Mouse (Mus musculus) embryonic facial prominence, embryonic 13.5 days (tissue): ENCODE measurements around the gene Rpap3. TPM values are rescaled to one million over a fixed set of nuclear protein-coding genes. Genes with fewer than 3 reads are reported as not detected.

ENCODE experiments used
- ATAC-seq: fragments of 200-750 bp; cut with Nextera tagmentation; 2 replicates; pipeline ENCODE4 v1.8.0; 2017; ENCODE audit warnings: low read depth; ENCODE audit not compliant: insufficient number of reproducible peaks, insufficient read depth, low FRiP score, low TSS enrichment
- H3K27ac ChIP-seq: fragments of 300-500 bp; sonication (generic); 2 replicates; pipeline ENCODE4 v1.5.1; 2015; ENCODE audit warnings: moderate library complexity, mild to moderate bottlenecking, inconsistent platforms
- H3K27me3 ChIP-seq: fragments of 300-500 bp; sonication (generic); 2 replicates; pipeline ENCODE4 v1.6.1; 2015; ENCODE audit warnings: mild to moderate bottlenecking, inconsistent platforms
- H3K36me3 ChIP-seq: fragments of 300-500 bp; sonication (generic); 2 replicates; pipeline ENCODE4 v1.6.1; 2015; ENCODE audit warnings: mild to moderate bottlenecking, inconsistent platforms
- H3K4me1 ChIP-seq: fragments of 300-500 bp; sonication (generic); 2 replicates; pipeline ENCODE4 v1.6.1; 2015; ENCODE audit warnings: inconsistent platforms
- H3K4me2 ChIP-seq: fragments of 300-500 bp; sonication (generic); 2 replicates; pipeline ENCODE4 v1.6.1; 2015; ENCODE audit warnings: moderate library complexity, mild to moderate bottlenecking, inconsistent platforms
- H3K4me3 ChIP-seq: fragments of 300-500 bp; sonication (generic); 2 replicates; pipeline ENCODE4 v1.5.1; 2015; ENCODE audit warnings: mild to moderate bottlenecking, inconsistent platforms
- H3K9ac ChIP-seq: fragments of 300-500 bp; sonication (generic); 2 replicates; pipeline ENCODE4 v1.6.1; 2015; ENCODE audit warnings: mild to moderate bottlenecking, inconsistent platforms
- H3K9me3 ChIP-seq: fragments of 300-500 bp; sonication (generic); 2 replicates; pipeline ENCODE4 v1.6.1; 2016; ENCODE audit warnings: inconsistent platforms
- WGBS: fragments of 180-500 bp; shearing (Covaris S2); methylation state at CpG from one replicate; pipeline ENCODE4 v1.1.7; 2015; ENCODE audit warnings: mixed read lengths; 5-methylcytosine and 5-hydroxymethylcytosine counted together
- polyA plus RNA-seq: library from polyadenylated mRNA; unstranded; fragments of >200 nt; fragmentation: Nextera tagmentation; extraction: Ambion mirVana; gene quantifications from 2 replicates; pipeline ENCODE4 v1.2.1, GENCODE M21; 2015

The Rpap3 gene
- polyA plus RNA-seq = 28.6 and 28.7 TPM in 2 replicates

DNA sequence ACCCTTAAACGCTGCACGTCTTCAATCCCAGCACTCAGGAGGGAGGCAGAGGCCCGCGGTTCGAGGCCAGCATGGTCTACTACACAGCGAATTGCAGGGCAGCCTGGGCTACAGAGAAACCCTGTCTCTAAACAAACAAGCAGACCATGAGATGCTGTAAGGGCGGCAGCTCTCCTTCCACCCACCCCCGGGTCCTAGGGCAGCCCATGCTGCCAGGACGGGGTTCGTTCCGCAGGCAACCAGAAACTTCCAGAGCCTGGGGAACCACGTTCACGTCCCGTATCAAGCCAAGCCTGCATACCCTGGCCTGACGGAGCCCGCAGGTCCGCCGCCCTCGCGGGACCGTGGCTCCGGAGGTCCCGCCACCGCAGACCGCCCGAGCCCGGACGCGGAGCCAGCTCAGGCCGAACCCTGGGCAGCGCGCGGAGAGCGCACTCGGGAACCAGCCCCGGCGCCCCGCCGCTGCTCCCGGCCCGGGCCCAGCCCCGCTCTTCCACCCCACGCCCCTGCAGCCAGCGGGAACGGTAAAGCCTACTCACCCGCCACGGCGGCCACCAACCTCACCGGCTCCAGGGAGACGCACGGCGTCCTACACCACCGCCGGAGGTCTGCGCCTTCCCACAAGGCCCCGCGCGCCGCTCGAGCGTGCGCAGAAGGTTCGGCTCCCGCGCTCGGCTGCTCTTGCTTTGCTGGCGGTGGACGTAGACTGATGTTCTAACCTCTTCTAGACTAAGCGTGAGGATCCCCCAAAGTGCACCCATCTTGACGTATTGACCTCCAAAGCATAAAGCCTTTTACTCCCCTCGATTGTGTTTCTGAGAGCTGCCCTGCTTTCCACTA is at the start of gene Rpap3:
Gene Rpap3, minus strand, starts transcription at position 615 of the 840 bp plus-strand sequence.
- ATAC-seq = peak; percentile 86; the same call in 1 of the 2 replicates
- Histone ChIP-seq H3K4me2 (peak within 1 kb of the TSS; percentile 83), H3K4me3 (peak within 1 kb of the TSS; percentile 97), H3K27me3 (no peaks in the 10 kb centered on the region), H3K9ac (peak within 1 kb of the TSS; percentile 96), H3K9me3 (no peaks in the 10 kb centered on the region), H3K36me3 (peaks cover 25% of the 10 kb centered on the region), H3K27ac (peak within 1 kb of the TSS; percentile 73), H3K4me1 (peaks cover 19% of the 10 kb centered on the region)
- under 1% methylated on average over 71 of the region's 71 CpGs for WGBS

DNA sequence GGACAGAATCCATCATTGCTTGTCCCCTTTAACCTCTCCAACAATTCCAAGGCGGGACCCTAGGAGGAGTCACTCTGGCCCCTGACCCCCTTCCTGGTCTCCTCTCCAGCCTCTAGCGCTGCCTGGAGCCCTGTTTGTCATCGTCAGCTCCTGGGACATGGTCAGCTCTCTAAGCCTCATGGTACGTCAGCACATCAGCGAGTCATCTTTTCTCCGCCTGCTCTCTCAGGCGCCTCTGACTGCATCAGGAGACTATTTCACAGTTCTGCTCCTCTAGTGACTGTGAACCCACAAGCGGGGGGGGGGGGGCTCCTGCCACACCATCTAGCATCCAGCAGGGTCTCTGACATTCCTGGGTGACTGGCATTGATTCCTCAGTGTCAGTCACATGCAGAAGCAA is 49.7 kb upstream of the Rpap3 start:
- no peak for ATAC-seq
- no peak overlapping the region for H3K4me2 ChIP-seq
- 41% methylated on average over 8 of the region's 8 CpGs for WGBS
- no peak overlapping the region; the same call in 1 of the 2 replicates for H3K9ac ChIP-seq
- peaks cover 31% of the 10 kb centered on the region for H3K4me1 ChIP-seq
- no peaks in the 10 kb centered on the region; the same call in 1 of the 2 replicates for H3K27me3 ChIP-seq
- H3K9me3 ChIP-seq = no peaks in the 10 kb centered on the region
- no peaks in the 10 kb centered on the region for H3K36me3 ChIP-seq
- H3K27ac ChIP-seq = no peak overlapping the region
- no peak overlapping the region for H3K4me3 ChIP-seq

DNA sequence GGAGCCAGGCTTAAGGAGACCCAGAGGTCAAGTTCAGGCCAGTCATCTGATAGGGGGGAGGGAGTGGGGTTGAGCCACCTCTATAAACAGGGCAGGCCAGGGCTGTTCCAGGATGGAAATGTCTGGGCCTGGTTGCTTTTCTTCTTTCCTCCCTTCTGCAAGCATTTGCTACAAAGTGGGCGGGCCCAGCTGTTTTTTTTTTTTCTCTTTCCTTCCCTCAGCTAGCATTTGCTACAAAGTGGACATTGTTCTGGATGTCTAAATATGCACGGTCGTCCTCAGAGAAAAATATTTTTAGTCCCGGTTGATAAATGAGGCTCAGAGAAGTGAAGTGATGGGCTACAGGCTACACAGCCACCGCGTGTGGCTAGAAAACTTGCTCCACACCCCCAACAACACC is 48.9 kb upstream of the Rpap3 start:
- Histone ChIP-seq H3K27me3 (no peaks in the 10 kb centered on the region; the same call in 1 of the 2 replicates), H3K27ac (peak overlapping the region; percentile 44; the same call in 1 of the 2 replicates), H3K4me2 (no peak overlapping the region), H3K4me3 (no peak overlapping the region), H3K9me3 (no peaks in the 10 kb centered on the region), H3K9ac (no peak overlapping the region), H3K4me1 (peaks cover 40% of the 10 kb centered on the region), H3K36me3 (no peaks in the 10 kb centered on the region)
- ATAC-seq = no peak
- 47% methylated on average over 6 of the region's 6 CpGs for WGBS

DNA sequence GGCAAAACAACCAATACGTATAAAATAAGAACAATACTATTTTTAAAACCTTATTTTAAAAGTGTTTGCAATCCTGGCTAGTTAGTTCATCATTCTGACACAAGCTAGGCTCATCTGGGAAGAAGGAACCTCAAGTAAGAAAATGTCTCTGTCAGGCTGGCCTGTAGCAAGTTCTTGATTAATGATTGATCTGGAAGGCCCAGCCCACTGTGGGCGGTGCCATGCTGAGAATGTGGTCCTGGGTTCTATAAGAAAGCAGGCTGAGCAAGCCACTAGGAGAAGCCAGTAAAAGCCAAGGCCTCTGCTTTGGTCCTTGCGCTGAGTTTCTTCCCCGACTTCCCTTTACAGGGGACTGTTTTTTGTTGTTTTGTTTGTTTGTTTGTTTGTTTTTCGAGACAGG is 46.9 kb upstream of the Rpap3 start:
- Histone ChIP-seq H3K9ac (no peak overlapping the region), H3K36me3 (no peaks in the 10 kb centered on the region), H3K4me3 (no peak overlapping the region), H3K4me1 (peaks cover 41% of the 10 kb centered on the region), H3K27me3 (no peaks in the 10 kb centered on the region; the same call in 1 of the 2 replicates), H3K4me2 (no peak overlapping the region), H3K9me3 (no peaks in the 10 kb centered on the region), H3K27ac (no peak overlapping the region)
- ATAC-seq = no peak
- 95% methylated on average over 5 of the region's 5 CpGs for WGBS

DNA sequence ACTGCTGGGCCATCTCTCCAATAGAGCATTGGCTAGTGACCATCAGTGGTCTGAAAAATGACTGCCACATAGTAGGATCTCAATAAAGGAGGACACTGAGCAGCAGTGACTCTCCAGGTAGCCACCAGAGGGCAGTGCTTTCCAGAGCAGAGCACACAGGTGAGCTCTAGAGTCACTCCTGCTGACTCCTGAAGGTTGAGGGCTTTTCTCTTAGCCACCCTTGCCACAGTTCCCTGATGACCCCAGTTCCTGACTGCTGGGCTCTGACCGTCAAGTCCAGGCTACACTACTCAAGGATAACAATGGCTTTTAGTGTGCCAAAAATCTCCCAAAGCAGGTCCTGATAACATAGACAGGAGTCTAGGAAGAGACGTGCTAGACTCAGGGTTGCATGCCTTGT is 46.1 kb upstream of the Rpap3 start:
- 74% methylated on average over 2 of the region's 2 CpGs for WGBS
- no peak for ATAC-seq
- H3K4me1 ChIP-seq = peaks cover 41% of the 10 kb centered on the region
- no peak overlapping the region for H3K9ac ChIP-seq
- no peaks in the 10 kb centered on the region; the same call in 1 of the 2 replicates for H3K27me3 ChIP-seq
- H3K9me3 ChIP-seq = no peaks in the 10 kb centered on the region
- H3K4me3 ChIP-seq = no peak overlapping the region
- no peak overlapping the region for H3K27ac ChIP-seq
- H3K36me3 ChIP-seq = 0 out of 2 replicates have a peak, but pooled peaks cover 5% of the 10 kb centered on the region
- no peak overlapping the region for H3K4me2 ChIP-seq

DNA sequence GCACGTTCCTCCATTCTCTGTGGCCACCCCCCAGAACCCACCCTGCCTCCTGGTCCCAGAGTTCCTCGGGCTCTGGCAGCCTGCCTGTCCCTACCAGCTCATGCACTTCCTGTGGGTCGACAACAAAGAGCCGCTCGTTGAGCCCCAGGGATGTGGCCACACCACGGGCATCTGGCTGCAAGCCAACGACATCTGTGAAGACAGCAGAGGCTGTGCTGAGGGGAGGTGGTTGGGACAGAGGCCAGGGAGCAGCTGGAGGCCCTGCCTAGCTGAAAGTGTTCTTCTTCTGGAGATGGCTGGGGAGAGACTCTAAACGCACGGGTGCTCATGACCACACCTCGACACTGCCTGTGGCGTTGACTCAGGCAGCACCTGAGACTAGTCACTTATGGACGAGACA is 45.1 kb upstream of the Rpap3 start:
- Histone ChIP-seq H3K36me3 (0 out of 2 replicates have a peak, but pooled peaks cover 5% of the 10 kb centered on the region), H3K9ac (0 out of 2 replicates have a peak overlapping the region, but pooled peaks have one; percentile 21), H3K4me1 (peaks cover 37% of the 10 kb centered on the region), H3K27ac (peak overlapping the region; percentile 73), H3K9me3 (no peaks in the 10 kb centered on the region), H3K27me3 (no peaks in the 10 kb centered on the region), H3K4me2 (peak overlapping the region; percentile 9; the same call in 1 of the 2 replicates), H3K4me3 (no peak overlapping the region)
- ATAC-seq = peak; percentile 69
- 17% methylated on average over 12 of the region's 12 CpGs for WGBS

DNA sequence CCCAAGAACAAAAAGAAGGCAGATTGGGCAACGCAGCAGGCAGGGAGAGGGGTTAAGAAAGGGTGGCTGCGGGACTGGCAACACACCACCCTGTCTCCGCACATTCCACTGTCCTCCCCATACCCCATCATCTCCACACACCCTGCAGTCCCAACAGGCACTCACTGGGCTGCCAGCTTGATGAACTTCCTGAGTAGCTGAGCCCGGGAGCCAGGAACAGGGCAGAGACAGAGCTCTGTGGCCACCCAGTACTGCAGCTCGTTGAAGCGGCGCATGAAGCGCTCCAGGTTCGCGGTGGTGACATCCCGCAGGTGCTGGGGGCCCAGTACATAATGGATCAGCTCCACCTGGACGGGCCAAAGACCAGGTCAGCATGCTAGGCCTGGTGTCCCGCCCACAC is 44.2 kb upstream of the Rpap3 start:
- 86% methylated on average over 13 of the region's 13 CpGs for WGBS
- ATAC-seq = no peak
- Histone ChIP-seq H3K27ac (peak overlapping the region; percentile 73), H3K36me3 (0 out of 2 replicates have a peak, but pooled peaks cover 5% of the 10 kb centered on the region), H3K4me3 (no peak overlapping the region), H3K27me3 (no peaks in the 10 kb centered on the region), H3K4me1 (peaks cover 36% of the 10 kb centered on the region), H3K9me3 (no peaks in the 10 kb centered on the region), H3K9ac (no peak overlapping the region), H3K4me2 (no peak overlapping the region)

DNA sequence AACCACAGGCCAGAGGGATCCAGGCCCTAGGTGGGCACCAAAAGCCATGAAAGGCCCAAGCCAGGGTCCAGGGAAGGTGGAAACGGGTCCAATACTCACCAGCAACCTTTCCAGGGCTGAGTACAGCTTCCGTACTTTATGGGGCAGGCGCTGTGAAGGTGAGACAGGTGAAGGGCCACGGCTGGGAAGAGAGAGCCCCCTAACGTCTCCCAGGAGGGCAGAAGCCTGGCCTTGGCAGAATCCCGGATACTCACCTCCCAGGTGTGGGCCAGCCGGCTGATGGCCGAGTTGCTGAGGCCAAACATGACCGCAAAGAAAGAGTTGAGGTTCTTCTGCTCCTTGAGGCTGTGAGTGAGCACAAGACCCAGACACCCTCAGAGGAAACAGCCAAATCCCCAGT is 43.8 kb upstream of the Rpap3 start:
- Histone ChIP-seq H3K4me3 (no peak overlapping the region), H3K27ac (no peak overlapping the region), H3K4me1 (peaks cover 34% of the 10 kb centered on the region), H3K9ac (no peak overlapping the region), H3K4me2 (no peak overlapping the region), H3K36me3 (0 out of 2 replicates have a peak, but pooled peaks cover 5% of the 10 kb centered on the region), H3K9me3 (no peaks in the 10 kb centered on the region), H3K27me3 (no peaks in the 10 kb centered on the region)
- 89% methylated on average over 9 of the region's 9 CpGs for WGBS
- no peak for ATAC-seq

DNA sequence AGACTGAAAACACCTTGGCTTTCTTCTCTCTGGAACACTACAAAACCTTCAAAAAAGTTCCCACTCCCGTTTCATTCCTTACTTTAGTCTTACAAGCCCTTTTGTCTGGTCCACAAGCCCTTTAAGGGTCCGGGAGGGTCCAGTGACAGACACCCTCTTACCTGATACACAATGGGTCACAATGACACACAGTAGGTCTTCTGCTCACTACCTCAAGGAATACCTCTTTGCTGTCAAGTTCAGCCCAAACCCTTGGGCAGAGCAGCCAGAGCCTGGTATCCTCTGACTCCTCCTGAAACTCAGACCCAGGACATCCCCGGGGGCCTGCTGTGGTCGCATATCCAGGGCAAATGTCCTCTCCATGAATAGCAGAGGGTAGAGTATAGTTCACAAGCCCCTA is 43.3 kb upstream of the Rpap3 start:
- Histone ChIP-seq H3K27ac (no peak overlapping the region), H3K27me3 (no peaks in the 10 kb centered on the region), H3K4me2 (no peak overlapping the region), H3K4me1 (peaks cover 30% of the 10 kb centered on the region), H3K9me3 (no peaks in the 10 kb centered on the region), H3K36me3 (0 out of 2 replicates have a peak, but pooled peaks cover 5% of the 10 kb centered on the region), H3K9ac (no peak overlapping the region), H3K4me3 (no peak overlapping the region)
- WGBS = 90% methylated on average over 4 of the region's 4 CpGs
- no peak for ATAC-seq

DNA sequence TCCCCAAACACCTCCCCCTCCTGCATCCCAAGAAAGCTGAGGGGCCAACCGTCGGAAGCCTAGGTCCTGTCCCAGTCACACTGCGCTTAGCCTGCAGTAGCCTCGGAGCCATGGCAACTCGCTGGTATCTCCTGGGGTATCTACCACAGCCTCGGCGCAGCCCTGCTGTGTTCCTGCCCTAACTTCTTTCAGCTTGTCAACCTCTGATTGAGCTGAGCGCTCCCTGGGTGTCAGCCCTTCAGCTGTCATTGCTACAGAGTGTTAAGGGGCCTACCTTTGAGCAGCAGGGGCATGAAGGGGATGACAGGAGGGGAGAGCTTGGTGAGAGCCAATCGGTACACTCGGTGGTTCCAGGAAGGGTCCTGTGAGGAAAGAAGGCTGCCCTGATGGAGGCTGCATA is 42.7 kb upstream of the Rpap3 start:
- H3K4me2 ChIP-seq = no peak overlapping the region
- ATAC-seq = no peak
- peaks cover 27% of the 10 kb centered on the region for H3K4me1 ChIP-seq
- no peak overlapping the region for H3K4me3 ChIP-seq
- H3K36me3 ChIP-seq = 0 out of 2 replicates have a peak, but pooled peaks cover 5% of the 10 kb centered on the region
- H3K27ac ChIP-seq = no peak overlapping the region
- no peak overlapping the region for H3K9ac ChIP-seq
- 59% methylated on average over 10 of the region's 10 CpGs for WGBS
- no peaks in the 10 kb centered on the region for H3K27me3 ChIP-seq
- no peaks in the 10 kb centered on the region for H3K9me3 ChIP-seq

DNA sequence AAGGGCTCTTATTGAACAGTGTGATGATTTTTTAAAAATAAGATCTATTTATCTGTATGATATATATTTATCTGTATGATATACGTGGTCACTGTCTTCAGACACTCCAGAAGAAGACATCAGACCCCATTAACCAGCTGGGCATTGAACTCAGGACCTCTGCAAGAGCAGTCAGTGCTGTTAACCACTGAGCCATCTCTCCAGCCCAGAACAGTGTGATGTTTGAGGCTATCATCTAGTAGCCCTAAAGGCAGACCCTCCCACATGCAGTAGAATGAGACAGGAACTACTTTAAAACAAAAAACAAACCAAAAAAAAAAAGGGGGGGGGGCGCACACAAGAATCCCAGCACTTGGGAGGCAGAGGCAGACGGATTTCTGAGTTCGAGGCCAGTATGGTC is 41.9 kb upstream of the Rpap3 start:
- H3K27ac ChIP-seq = no peak overlapping the region
- ATAC-seq = no peak
- no peaks in the 10 kb centered on the region for H3K27me3 ChIP-seq
- no peak overlapping the region for H3K9ac ChIP-seq
- H3K4me2 ChIP-seq = no peak overlapping the region
- 86% methylated on average over 4 of the region's 4 CpGs for WGBS
- no peaks in the 10 kb centered on the region for H3K9me3 ChIP-seq
- 0 out of 2 replicates have a peak, but pooled peaks cover 5% of the 10 kb centered on the region for H3K36me3 ChIP-seq
- peaks cover 27% of the 10 kb centered on the region for H3K4me1 ChIP-seq
- H3K4me3 ChIP-seq = no peak overlapping the region

DNA sequence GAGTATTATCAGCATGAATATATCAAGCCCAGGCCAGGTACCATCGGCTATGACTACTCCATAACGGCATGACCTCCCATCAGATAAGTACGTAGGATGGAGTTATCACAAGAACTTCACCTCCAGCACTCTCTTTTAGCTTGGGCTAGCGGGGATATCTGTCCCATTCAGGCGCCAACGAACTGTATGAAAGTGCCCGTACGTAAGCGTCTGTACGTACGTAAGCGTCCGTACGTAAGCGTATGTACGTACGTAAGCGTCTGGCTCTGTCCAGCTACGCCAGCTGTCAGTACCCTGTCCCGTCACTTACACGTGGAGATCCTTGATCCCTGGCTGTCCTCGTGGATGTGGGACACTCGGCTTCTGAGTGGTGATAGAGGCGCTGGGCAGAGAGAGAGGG is 41.1 kb upstream of the Rpap3 start:
- no peak overlapping the region for H3K27ac ChIP-seq
- H3K36me3 ChIP-seq = 0 out of 2 replicates have a peak, but pooled peaks cover 5% of the 10 kb centered on the region
- no peaks in the 10 kb centered on the region for H3K27me3 ChIP-seq
- no peak for ATAC-seq
- WGBS = 93% methylated on average over 24 of the region's 24 CpGs
- peaks cover 27% of the 10 kb centered on the region for H3K4me1 ChIP-seq
- no peaks in the 10 kb centered on the region for H3K9me3 ChIP-seq
- H3K4me3 ChIP-seq = no peak overlapping the region
- no peak overlapping the region for H3K9ac ChIP-seq
- H3K4me2 ChIP-seq = no peak overlapping the region
